Mouse (Mus musculus) cerebellum, adult 2 months (tissue): ENCODE results near the gene Nsmf.

ENCODE experiments used
- CTCF ChIP-seq: fragments of 200-500 bp; IDR thresholded peaks from 2 replicates; pipeline ENCODE4 v1.5.1; 2011; ENCODE audit warnings: low read depth, mild to moderate bottlenecking, control low read depth, low read length, moderate library complexity, borderline replicate concordance; ENCODE audit not compliant: insufficient read depth
- POLR2A ChIP-seq: fragments of 200-500 bp; IDR thresholded peaks from 2 replicates; pipeline ENCODE4 v1.6.1; 2011; ENCODE audit warnings: low read length, control low read depth, borderline replicate concordance; ENCODE audit not compliant: insufficient read depth

DNA sequence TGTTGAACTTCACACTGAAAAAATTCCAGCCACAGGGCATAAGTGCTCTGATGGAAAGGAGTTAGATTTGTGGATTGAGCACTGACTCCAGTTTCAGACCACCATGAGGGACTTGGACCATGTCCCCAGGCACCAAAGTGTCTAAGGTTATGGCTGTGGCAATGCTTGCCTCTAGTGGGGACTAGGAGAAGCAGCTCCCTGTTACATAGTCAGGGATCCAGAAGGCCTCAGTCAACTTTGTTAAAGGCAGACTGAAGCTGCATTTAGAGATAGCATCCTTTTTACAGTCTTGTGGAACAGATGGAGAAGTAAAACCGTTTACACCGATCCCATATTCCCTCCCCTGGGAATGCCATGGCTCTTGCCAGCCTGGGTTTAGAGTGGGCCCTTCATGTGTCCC is 50.0 kb downstream of the Nsmf start:
- TF ChIP-seq POLR2A (no peak), CTCF (no peak)
